Mouse (Mus musculus): ENCODE data around the gene D16Ertd472e. TPM values are rescaled to one million over a fixed set of nuclear protein-coding genes. Genes with fewer than 3 reads are reported as not detected.

The D16Ertd472e gene
- polyA plus RNA-seq, 1 experiment, result 5.2 TPM

DNA sequence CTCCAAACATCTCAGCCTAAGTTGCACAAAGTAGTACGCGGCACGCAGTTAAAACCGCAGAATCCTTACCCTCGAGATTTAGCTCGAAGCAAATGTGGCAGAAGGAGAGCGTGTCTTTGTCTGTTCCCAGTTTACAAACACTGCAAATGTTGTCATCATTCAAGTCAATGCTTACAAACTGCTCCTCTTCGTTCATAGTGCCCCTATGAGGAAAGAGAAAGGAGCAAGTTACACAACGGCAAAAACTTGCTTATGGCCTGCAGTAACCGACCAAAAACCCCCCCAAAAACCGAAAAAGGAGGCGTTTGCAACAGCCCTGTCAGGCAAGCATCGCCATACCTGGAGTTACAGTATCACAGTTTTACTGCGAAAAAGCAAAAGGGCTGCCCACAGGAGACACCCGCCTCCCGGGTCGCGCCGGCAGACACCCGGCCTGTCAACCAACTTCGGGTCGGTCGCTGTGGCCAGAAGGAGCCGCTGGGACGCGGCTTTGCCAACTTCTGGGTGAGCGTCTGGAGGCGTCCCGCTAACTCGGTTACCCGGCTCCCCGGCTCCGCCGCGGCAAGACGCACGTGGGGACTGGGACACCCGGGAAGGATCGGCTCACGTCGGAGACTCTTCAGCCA is 543 bp downstream of the D16Ertd472e start:
- Histone ChIP-seq H3K79me3 (ENCODE audit: low read depth) (peaks cover 8% of the 10 kb centered on the region), H3K27me3 (ENCODE audit: control insufficient read depth, insufficient read depth, insufficient read length) (no peaks in the 10 kb centered on the region), H3K79me2 (ENCODE audit: control insufficient read depth, insufficient read depth) (peaks cover 37% of the 10 kb centered on the region), H3ac (ENCODE audit: control insufficient read depth, insufficient read length, low read depth) (peak overlapping the region; percentile 94), H3K4me3 (ENCODE audit: insufficient read depth, poor library complexity, severe bottlenecking) (peak overlapping the region; percentile 61), H3K36me3 (ENCODE audit: control insufficient read depth, insufficient read depth) (no peaks in the 10 kb centered on the region)
- TF ChIP-seq FOSL1 (IDR thresholded peaks at IDR 0.05; ENCODE audit: insufficient read depth, low read length, poor library complexity, severe bottlenecking) (no peak), CTCF (IDR thresholded peaks at IDR 0.05; ENCODE audit: control insufficient read depth, insufficient read depth, insufficient read length) (no peak), MAX (IDR thresholded peaks at IDR 0.05) (no peak), MYOD1 (IDR thresholded peaks at IDR 0.05; ENCODE audit: control insufficient read depth, insufficient read length, low read depth) (no peak), USF1 (IDR thresholded peaks at IDR 0.05; ENCODE audit: low read depth) (no peak), CEBPB (IDR thresholded peaks at IDR 0.05; ENCODE audit: low read depth) (no peak), MYOG (IDR thresholded peaks at IDR 0.05; ENCODE audit: control insufficient read depth, extremely low read depth, insufficient read length) (no peak)

DNA sequence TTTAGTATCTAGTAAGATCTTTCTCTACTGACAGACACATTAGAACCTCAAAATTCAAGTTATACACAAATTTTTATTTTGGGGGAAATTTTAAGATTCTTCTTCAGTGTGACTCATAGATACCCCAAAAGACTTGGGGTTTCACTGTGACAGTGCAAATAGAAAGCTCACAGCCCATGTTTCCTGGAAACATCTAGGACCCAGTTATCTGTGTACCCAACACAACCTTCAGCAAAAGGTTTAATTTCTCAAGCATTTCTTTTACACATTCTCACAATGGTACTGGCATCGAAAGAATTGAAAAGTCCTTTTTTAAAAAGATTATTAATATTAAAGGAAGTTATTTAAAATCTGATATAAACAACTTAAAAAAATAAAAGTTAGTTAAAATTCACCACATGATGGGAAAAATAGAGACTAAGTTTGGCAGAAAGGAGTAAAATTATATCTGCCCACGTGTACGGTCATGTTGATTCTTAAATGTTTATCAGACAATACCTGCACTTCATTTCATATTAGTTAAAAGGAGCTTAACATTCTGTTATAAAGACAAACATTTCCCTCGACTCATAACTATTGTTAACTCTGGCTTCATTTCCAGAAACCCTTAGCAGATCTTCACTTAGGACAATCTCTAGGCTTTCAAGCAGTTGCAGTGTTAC is 1.2 kb downstream of the D16Ertd472e start:
- no peaks in the 10 kb centered on the region for H3K36me3 ChIP-seq (ENCODE audit: control insufficient read depth, insufficient read depth)
- peak overlapping the region; percentile 61 for H3K4me3 ChIP-seq (ENCODE audit: insufficient read depth, poor library complexity, severe bottlenecking)
- H3K27me3 ChIP-seq (ENCODE audit: control insufficient read depth, insufficient read depth, insufficient read length), result no peaks in the 10 kb centered on the region
- H3K79me3 ChIP-seq (ENCODE audit: low read depth), result peaks cover 8% of the 10 kb centered on the region
- TF ChIP-seq MYOD1 (IDR thresholded peaks at IDR 0.05; ENCODE audit: control insufficient read depth, insufficient read length, low read depth) (no peak), USF1 (IDR thresholded peaks at IDR 0.05; ENCODE audit: low read depth) (no peak), CEBPB (IDR thresholded peaks at IDR 0.05; ENCODE audit: low read depth) (no peak), FOSL1 (IDR thresholded peaks at IDR 0.05; ENCODE audit: insufficient read depth, low read length, poor library complexity, severe bottlenecking) (no peak), MAX (IDR thresholded peaks at IDR 0.05) (no peak), CTCF (IDR thresholded peaks at IDR 0.05; ENCODE audit: control insufficient read depth, insufficient read depth, insufficient read length) (no peak), MYOG (IDR thresholded peaks at IDR 0.05; ENCODE audit: control insufficient read depth, extremely low read depth, insufficient read length) (no peak)
- peaks cover 37% of the 10 kb centered on the region for H3K79me2 ChIP-seq (ENCODE audit: control insufficient read depth, insufficient read depth)
- H3ac ChIP-seq (ENCODE audit: control insufficient read depth, insufficient read length, low read depth), result peak overlapping the region; percentile 94

DNA sequence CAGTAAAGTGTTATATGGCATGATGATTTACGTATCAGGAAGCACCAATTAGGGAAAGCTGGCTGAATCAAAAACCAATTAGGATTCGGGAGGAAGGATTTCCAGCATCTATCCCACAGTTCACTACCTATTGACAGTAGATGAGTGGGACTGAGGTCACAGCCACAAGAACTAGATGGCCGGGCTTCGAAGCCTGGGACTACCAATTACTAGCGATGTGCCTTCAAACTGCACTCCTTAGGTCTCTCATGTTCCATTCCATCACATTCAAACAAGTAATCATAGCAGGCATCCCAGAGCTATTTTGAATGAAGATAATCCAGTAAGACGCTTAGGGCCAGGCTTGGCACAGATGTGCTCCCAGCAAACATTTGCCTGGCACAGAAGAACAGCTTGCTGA is 2.3 kb downstream of the D16Ertd472e start:
- H3K79me2 ChIP-seq (ENCODE audit: control insufficient read depth, insufficient read depth), result peaks cover 37% of the 10 kb centered on the region
- H3K27me3 ChIP-seq (ENCODE audit: control insufficient read depth, insufficient read depth, insufficient read length), result no peaks in the 10 kb centered on the region
- H3K79me3 ChIP-seq (ENCODE audit: low read depth), result peaks cover 8% of the 10 kb centered on the region
- H3ac ChIP-seq (ENCODE audit: control insufficient read depth, insufficient read length, low read depth), result no peak overlapping the region
- no peak for TF ChIP-seq MYOG (IDR thresholded peaks at IDR 0.05; ENCODE audit: control insufficient read depth, extremely low read depth, insufficient read length)
- no peak overlapping the region for H3K4me3 ChIP-seq (ENCODE audit: insufficient read depth, poor library complexity, severe bottlenecking)
- no peaks in the 10 kb centered on the region for H3K36me3 ChIP-seq (ENCODE audit: control insufficient read depth, insufficient read depth)

DNA sequence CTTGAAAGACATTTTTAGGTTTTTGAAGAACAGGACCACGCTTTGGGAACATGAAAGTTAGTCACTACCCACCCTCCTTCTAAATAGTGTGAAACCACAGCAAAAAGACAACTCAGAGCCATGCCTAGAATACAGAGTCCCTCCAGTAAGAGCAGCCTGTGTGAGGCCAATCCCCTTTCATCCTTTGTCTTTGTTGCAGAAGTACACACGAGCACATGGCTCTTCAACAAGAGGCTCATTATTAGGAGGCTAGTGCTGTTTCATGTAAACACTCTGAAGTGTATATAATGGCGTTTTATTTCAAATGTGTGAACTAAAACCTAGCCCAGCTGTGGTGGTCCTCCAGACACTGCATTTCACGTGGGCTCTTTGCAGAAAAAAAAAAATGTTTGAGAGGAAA is 3.5 kb downstream of the D16Ertd472e start:
- Histone ChIP-seq H3K27me3 (ENCODE audit: control insufficient read depth, insufficient read depth, insufficient read length) (no peaks in the 10 kb centered on the region), H3K36me3 (ENCODE audit: control insufficient read depth, insufficient read depth) (no peaks in the 10 kb centered on the region), H3K79me2 (ENCODE audit: control insufficient read depth, insufficient read depth) (peaks cover 37% of the 10 kb centered on the region), H3K4me3 (ENCODE audit: insufficient read depth, poor library complexity, severe bottlenecking) (no peak overlapping the region), H3K79me3 (ENCODE audit: low read depth) (peaks cover 8% of the 10 kb centered on the region), H3ac (ENCODE audit: control insufficient read depth, insufficient read length, low read depth) (no peak overlapping the region)
- no peak for TF ChIP-seq MAX (IDR thresholded peaks at IDR 0.05)

DNA sequence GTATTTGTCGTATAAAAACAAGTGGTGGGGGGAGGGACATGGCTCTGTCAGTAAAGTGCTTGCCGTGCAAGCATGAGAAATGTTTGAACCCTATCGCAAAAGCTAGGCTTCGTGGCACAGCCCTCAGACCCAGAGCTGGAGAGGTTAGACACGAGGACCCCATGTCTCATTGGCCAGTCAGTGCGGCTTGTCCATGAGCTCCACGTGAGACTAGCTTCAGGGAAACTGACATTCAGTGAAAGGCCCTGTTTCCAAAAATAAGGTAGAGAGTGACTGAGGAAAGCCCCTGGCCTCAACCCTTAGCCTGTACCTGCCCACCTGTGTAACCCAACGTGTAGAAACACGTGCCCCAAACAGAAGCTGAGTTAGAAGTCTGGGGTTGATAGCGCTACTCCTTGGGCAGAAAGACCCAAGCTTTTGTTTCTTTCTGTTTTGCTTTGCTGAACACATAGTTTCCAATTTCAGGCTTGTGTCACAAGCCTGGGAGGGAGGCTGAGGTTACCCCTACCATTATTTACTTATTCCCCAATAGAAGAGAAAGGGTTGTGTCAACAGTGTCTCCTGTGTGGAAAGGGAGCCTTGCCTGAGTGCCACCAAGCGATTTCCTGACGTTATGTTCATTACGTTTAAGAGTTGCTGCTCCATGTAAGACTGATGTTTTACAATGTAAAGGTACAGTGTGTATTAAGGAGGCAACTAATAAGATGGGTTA is 12.2 kb downstream of the D16Ertd472e start:
- no peak overlapping the region for H3K4me3 ChIP-seq (ENCODE audit: insufficient read depth, poor library complexity, severe bottlenecking)
- TF ChIP-seq USF1 (IDR thresholded peaks at IDR 0.05; ENCODE audit: low read depth) (no peak), MYOG (IDR thresholded peaks at IDR 0.05; ENCODE audit: control insufficient read depth, extremely low read depth, insufficient read length) (no peak), MAX (IDR thresholded peaks at IDR 0.05) (no peak), FOSL1 (IDR thresholded peaks at IDR 0.05; ENCODE audit: insufficient read depth, low read length, poor library complexity, severe bottlenecking) (no peak), CTCF (IDR thresholded peaks at IDR 0.05; ENCODE audit: control insufficient read depth, insufficient read depth, insufficient read length) (no peak), MYOD1 (IDR thresholded peaks at IDR 0.05; ENCODE audit: control insufficient read depth, insufficient read length, low read depth) (no peak), CEBPB (IDR thresholded peaks at IDR 0.05; ENCODE audit: low read depth) (no peak)

More for the DNA sequence above, 12.2 kb downstream of the D16Ertd472e start:
- Histone ChIP-seq H3K36me3 (ENCODE audit: control insufficient read depth, insufficient read depth) (peaks cover 26% of the 10 kb centered on the region), H3K27me3 (ENCODE audit: control insufficient read depth, insufficient read depth, insufficient read length) (no peaks in the 10 kb centered on the region), H3K79me2 (ENCODE audit: control insufficient read depth, insufficient read depth) (no peaks in the 10 kb centered on the region), H3K79me3 (ENCODE audit: low read depth) (peaks cover 4% of the 10 kb centered on the region), H3ac (ENCODE audit: control insufficient read depth, insufficient read length, low read depth) (no peak overlapping the region)
